Mouse (Mus musculus): ENCODE measurements around the gene Bptf. TPM values are rescaled to one million over a fixed set of nuclear protein-coding genes. Genes with fewer than 3 reads are reported as not detected.

Gene Bptf
- polyA plus RNA-seq, 1 experiment = 17.7 TPM

DNA sequence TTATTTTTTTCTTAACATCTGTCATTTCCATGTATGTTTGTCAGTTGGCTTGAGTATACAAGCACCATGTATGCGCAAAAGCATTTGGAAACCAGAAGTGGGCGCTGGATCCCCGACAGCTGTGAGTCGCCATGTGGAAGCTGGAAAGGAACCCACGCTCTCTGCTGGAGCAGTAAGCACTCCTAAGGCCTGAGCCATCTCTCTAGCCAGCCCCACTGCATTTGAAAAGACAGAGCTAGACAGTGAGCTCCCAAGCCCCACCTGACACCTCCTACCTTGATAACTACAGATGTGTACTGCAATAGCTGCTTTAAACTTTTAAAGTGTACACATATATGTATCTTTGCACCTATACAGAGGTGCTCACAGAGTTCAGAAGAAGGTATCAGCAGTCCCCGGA is 74.5 kb downstream of the Bptf start:
- no peak for TF ChIP-seq CTCF (IDR thresholded peaks at IDR 0.05; ENCODE audit: control insufficient read depth, insufficient read depth, insufficient replicate concordance, low read depth, low read length)
- TF ChIP-seq POLR2A (IDR thresholded peaks at IDR 0.05; ENCODE audit: control insufficient read depth, low read depth, low read length) = no peak
- Histone ChIP-seq H3K4me1 (ENCODE audit: control insufficient read depth, insufficient read depth, low read length) (no peaks in the 10 kb centered on the region), H3K27ac (ENCODE audit: control insufficient read depth, insufficient read depth, low read depth, low read length) (no peak overlapping the region), H3K36me3 (ENCODE audit: control insufficient read depth, insufficient read depth, low read length) (peaks cover 6% of the 10 kb centered on the region), H3K4me3 (ENCODE audit: control insufficient read depth, low read depth, low read length) (no peak overlapping the region), H3K27me3 (ENCODE audit: control insufficient read depth, insufficient read depth, low read length) (no peaks in the 10 kb centered on the region)

DNA sequence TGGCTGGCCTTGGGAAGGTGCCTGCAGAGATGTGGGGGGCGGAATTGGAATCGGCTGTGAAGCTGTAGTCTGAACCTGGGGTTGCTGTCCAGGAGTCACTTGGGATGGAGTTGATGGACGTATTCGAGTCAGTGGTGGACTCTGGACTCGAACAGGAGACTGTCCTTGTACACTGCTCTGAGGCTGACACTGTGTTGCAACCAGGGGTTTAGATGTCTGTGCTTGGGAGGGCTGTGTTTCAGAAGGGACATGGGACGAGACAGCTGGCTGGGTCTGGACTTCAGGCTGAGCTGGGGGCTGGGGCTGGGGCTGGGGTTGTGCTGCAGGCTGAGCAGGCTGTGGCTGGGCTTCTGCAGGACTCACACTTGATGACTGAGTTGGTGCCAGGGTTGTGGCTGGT is 77.1 kb downstream of the Bptf start:
- H3K4me1 ChIP-seq (ENCODE audit: control insufficient read depth, insufficient read depth, low read length) = no peaks in the 10 kb centered on the region
- no peak overlapping the region for H3K27ac ChIP-seq (ENCODE audit: control insufficient read depth, insufficient read depth, low read depth, low read length)
- H3K4me3 ChIP-seq (ENCODE audit: control insufficient read depth, low read depth, low read length) = no peak overlapping the region
- H3K36me3 ChIP-seq (ENCODE audit: control insufficient read depth, insufficient read depth, low read length) = peaks cover 3% of the 10 kb centered on the region
- H3K27me3 ChIP-seq (ENCODE audit: control insufficient read depth, insufficient read depth, low read length) = no peaks in the 10 kb centered on the region
- TF ChIP-seq POLR2A (IDR thresholded peaks at IDR 0.05; ENCODE audit: control insufficient read depth, low read depth, low read length) = no peak
- no peak for TF ChIP-seq CTCF (IDR thresholded peaks at IDR 0.05; ENCODE audit: control insufficient read depth, insufficient read depth, insufficient replicate concordance, low read depth, low read length)

DNA sequence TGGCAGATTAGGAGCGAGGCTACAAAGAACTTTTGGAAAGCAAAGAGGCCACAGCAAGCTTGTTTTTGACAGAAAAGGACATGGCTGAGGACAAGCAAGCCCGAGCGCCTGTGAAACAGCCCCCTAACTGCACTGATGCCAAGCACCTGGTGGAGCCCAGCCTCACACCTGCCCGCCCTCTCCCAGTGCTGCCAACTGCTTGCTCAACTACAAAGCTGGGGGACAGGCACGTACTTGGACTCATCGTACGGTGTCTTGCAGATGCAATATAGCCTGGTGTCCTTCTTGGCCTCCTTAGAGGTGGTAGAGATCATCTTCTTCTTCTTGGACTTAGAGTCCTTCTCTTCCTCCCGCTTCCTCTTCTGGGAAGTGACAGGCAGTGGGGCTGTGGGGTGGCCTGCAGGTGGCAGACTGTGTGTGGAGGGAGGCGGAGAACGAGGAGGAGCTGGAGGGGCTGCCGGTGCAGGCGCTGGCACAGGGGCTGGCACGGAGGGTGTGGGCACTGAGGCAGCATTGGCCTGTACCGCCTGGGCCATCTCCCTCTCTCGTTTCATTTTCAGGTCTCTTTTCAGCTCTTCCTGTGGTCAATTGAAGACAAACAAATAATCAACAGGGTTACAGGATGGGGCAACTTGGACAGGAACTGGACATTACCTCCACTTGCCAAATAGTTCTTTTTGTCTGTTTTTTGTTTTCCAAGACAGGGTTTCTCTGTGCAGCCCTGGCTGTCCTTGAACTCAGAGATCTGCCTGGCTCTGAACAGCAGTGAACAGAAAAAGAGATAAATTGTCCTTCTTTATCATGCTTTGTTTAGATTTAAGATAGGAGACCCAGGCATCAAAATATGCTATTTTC is 84.9 kb downstream of the Bptf start:
- TF ChIP-seq CTCF (IDR thresholded peaks at IDR 0.05; ENCODE audit: control insufficient read depth, insufficient read depth, insufficient replicate concordance, low read depth, low read length) (no peak), POLR2A (IDR thresholded peaks at IDR 0.05; ENCODE audit: control insufficient read depth, low read depth, low read length) (no peak)
- Histone ChIP-seq H3K27me3 (ENCODE audit: control insufficient read depth, insufficient read depth, low read length) (no peaks in the 10 kb centered on the region), H3K4me3 (ENCODE audit: control insufficient read depth, low read depth, low read length) (no peak overlapping the region), H3K27ac (ENCODE audit: control insufficient read depth, insufficient read depth, low read depth, low read length) (peak overlapping the region; percentile 51), H3K36me3 (ENCODE audit: control insufficient read depth, insufficient read depth, low read length) (peaks cover 1% of the 10 kb centered on the region), H3K4me1 (ENCODE audit: control insufficient read depth, insufficient read depth, low read length) (no peaks in the 10 kb centered on the region; the same call in 1 of the 2 replicates)

DNA sequence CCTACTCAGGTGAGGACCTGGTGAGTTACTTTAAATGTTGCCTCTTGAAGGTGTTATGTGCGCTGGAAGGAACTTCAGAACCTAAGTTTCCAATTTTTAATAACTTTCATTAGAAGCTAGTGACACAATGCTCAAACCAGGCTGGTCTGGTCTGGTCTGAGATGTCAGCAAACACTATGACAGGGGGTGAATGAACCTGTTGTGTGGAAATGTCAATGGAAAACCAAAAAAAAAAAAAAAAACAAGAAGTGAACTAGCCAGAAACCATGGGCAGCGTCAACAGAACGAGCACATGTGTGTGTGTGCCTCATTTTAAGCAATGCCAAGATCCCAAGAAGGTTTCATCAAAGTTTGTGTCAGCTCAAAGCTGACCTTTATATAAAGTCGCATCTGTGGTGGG is 86.4 kb downstream of the Bptf start:
- no peak for TF ChIP-seq CTCF (IDR thresholded peaks at IDR 0.05; ENCODE audit: control insufficient read depth, insufficient read depth, insufficient replicate concordance, low read depth, low read length)
- TF ChIP-seq POLR2A (IDR thresholded peaks at IDR 0.05; ENCODE audit: control insufficient read depth, low read depth, low read length) = no peak
- Histone ChIP-seq H3K27me3 (ENCODE audit: control insufficient read depth, insufficient read depth, low read length) (no peaks in the 10 kb centered on the region), H3K4me1 (ENCODE audit: control insufficient read depth, insufficient read depth, low read length) (no peaks in the 10 kb centered on the region; the same call in 1 of the 2 replicates), H3K4me3 (ENCODE audit: control insufficient read depth, low read depth, low read length) (no peak overlapping the region), H3K27ac (ENCODE audit: control insufficient read depth, insufficient read depth, low read depth, low read length) (no peak overlapping the region), H3K36me3 (ENCODE audit: control insufficient read depth, insufficient read depth, low read length) (peaks cover 2% of the 10 kb centered on the region)

DNA sequence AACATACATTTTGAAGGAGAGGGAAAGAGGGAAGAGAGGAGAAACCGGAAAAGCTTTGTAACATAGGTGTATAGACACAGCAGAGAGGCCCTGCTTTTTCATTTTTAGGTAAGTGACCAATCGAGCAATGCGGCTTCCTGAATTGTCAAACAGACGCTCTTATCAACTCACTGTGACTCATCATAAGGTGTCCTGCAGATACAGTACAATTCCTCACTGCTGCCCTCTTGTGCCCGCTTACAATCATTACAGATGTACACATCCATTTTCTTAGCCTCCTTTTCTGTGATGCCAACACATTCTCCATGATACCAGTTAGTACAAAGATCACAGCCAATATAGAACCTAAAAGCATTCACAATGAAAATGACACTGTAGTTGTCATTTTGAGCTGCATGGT is 87.6 kb downstream of the Bptf start:
- H3K36me3 ChIP-seq (ENCODE audit: control insufficient read depth, insufficient read depth, low read length) = peaks cover 2% of the 10 kb centered on the region
- H3K27me3 ChIP-seq (ENCODE audit: control insufficient read depth, insufficient read depth, low read length) = no peaks in the 10 kb centered on the region
- H3K27ac ChIP-seq (ENCODE audit: control insufficient read depth, insufficient read depth, low read depth, low read length) = no peak overlapping the region
- TF ChIP-seq POLR2A (IDR thresholded peaks at IDR 0.05; ENCODE audit: control insufficient read depth, low read depth, low read length) (no peak), CTCF (IDR thresholded peaks at IDR 0.05; ENCODE audit: control insufficient read depth, insufficient read depth, insufficient replicate concordance, low read depth, low read length) (peak; percentile 27; the same call in 1 of the 2 replicates)
- no peaks in the 10 kb centered on the region; the same call in 1 of the 2 replicates for H3K4me1 ChIP-seq (ENCODE audit: control insufficient read depth, insufficient read depth, low read length)
- no peak overlapping the region for H3K4me3 ChIP-seq (ENCODE audit: control insufficient read depth, low read depth, low read length)

DNA sequence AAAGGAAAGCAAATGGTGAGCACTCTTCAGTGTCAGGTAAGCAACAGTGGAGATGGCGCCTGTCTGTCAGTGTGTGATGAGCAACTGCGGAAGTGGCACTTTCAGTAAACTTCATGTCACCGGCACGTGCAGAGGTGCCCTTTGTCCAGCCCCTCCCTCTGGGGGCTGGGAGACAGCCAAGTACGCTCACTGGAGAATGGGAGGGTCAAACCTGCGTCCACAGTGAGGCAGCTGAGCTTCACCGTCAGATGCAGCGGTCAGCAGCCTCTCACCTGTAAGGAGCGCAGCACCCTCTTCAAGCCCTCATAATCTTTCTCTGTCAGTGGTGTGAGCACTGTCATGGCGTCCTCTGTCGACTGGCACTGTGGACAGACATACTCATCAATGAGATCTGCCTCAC is 88.6 kb downstream of the Bptf start:
- no peak overlapping the region for H3K27ac ChIP-seq (ENCODE audit: control insufficient read depth, insufficient read depth, low read depth, low read length)
- no peak overlapping the region for H3K4me3 ChIP-seq (ENCODE audit: control insufficient read depth, low read depth, low read length)
- H3K4me1 ChIP-seq (ENCODE audit: control insufficient read depth, insufficient read depth, low read length) = no peaks in the 10 kb centered on the region; the same call in 1 of the 2 replicates
- TF ChIP-seq POLR2A (IDR thresholded peaks at IDR 0.05; ENCODE audit: control insufficient read depth, low read depth, low read length) (no peak), CTCF (IDR thresholded peaks at IDR 0.05; ENCODE audit: control insufficient read depth, insufficient read depth, insufficient replicate concordance, low read depth, low read length) (no peak)
- no peaks in the 10 kb centered on the region for H3K27me3 ChIP-seq (ENCODE audit: control insufficient read depth, insufficient read depth, low read length)
- peaks cover 2% of the 10 kb centered on the region for H3K36me3 ChIP-seq (ENCODE audit: control insufficient read depth, insufficient read depth, low read length)

DNA sequence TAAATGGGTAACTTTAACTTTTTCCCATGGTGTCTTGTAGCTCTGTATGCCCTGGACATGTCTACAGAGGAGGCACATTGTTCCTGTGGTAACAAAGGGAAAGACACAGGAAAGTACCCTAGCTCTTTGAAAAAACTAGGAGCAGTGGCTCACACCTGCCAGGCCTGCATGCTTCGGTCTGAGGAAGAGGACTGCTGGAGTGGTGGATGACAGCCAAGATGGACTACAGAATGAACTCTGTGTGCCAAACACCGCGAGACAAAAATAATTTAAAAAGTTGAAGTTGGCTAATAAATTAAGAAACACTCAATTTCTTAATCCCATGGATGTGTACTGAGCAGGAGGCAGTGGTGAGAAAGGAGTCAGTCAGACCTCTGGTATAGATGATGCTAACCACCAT is 90.5 kb downstream of the Bptf start:
- Histone ChIP-seq H3K27ac (ENCODE audit: control insufficient read depth, insufficient read depth, low read depth, low read length) (no peak overlapping the region), H3K4me3 (ENCODE audit: control insufficient read depth, low read depth, low read length) (no peak overlapping the region), H3K4me1 (ENCODE audit: control insufficient read depth, insufficient read depth, low read length) (no peaks in the 10 kb centered on the region), H3K36me3 (ENCODE audit: control insufficient read depth, insufficient read depth, low read length) (peaks cover 2% of the 10 kb centered on the region), H3K27me3 (ENCODE audit: control insufficient read depth, insufficient read depth, low read length) (no peaks in the 10 kb centered on the region)
- TF ChIP-seq POLR2A (IDR thresholded peaks at IDR 0.05; ENCODE audit: control insufficient read depth, low read depth, low read length) = no peak
- TF ChIP-seq CTCF (IDR thresholded peaks at IDR 0.05; ENCODE audit: control insufficient read depth, insufficient read depth, insufficient replicate concordance, low read depth, low read length) = no peak
